Mouse (Mus musculus): ENCODE data around the gene Olfr645.

DNA sequence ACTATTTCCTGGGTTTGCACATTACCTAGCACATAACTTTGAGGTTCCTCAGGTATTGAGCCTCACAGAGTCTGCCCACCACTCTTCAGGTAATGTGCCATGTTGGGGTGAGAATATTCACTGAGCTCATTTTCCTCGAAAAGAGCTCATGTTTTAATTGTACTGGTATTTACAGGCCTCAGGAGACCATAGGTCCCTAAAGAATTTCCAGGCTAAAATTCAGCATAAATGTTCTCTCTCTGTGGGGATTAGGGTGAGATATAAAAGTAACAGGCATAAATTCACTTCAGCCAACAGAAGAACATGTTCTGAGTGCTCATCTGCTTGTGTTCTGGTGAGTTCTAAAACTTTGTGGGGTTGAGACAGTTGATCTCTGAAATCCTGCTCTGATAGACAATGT is 50.1 kb downstream of the Olfr645 start, which contains the start of gene Olfr641:
- TF ChIP-seq POLR2A (IDR thresholded peaks at IDR 0.05; ENCODE audit: insufficient read length, low read depth) (no peak), TCF12 (IDR thresholded peaks at IDR 0.05; ENCODE audit: insufficient read depth, poor library complexity, severe bottlenecking) (no peak), CEBPB (IDR thresholded peaks at IDR 0.05; ENCODE audit: insufficient read depth, poor library complexity, severe bottlenecking) (no peak), REST (IDR thresholded peaks at IDR 0.05; ENCODE audit: insufficient read depth, insufficient read length) (no peak), MAX (IDR thresholded peaks at IDR 0.05; ENCODE audit: low read depth) (no peak), MYOD1 (IDR thresholded peaks at IDR 0.05; ENCODE audit: control insufficient read depth in 1 of 3, insufficient read length in 2 of 3, low read depth in 2 of 3) (no peak)

Measured in myocyte (in vitro differentiated cells).